Mouse (Mus musculus): ENCODE data around the gene Mpz. TPM values are rescaled to one million over a fixed set of nuclear protein-coding genes. Genes with fewer than 3 reads are reported as not detected.

Mpz gene
- polyA plus RNA-seq, 1 experiment from 2014 or later, result 1.0 TPM

- Histone ChIP-seq H3K36me3 (replicated peaks) (no peaks in the 10 kb centered on the region), H3K27me3 (peaks cover 8% of the 10 kb centered on the region; the same call in 1 of the 2 replicates), H3K4me1 (peaks cover 17% of the 10 kb centered on the region), H3K4me3 (replicated peaks) (no peak overlapping the region), H3K27ac (no peak overlapping the region), H3K9me3 (no peaks in the 10 kb centered on the region), H3K4me2 (no peak overlapping the region), H3K9ac (no peak overlapping the region)
- no peak for ATAC-seq (ENCODE audit: low FRiP score)
- 83% methylated on average over 4 of the region's 4 CpGs for WGBS
Observed at GRCm38 (mm10) chr1:171112986-171113385, 37.5 kb upstream of the Mpz start.

- peak; percentile 18; the same call in 1 of the 2 replicates for ATAC-seq (ENCODE audit: low FRiP score)
- 0 out of 2 replicates have a peak within 1 kb of the TSS, but pooled peaks have one; percentile 56 for H3K27ac ChIP-seq
- H3K36me3 ChIP-seq (replicated peaks), result no peaks in the 10 kb centered on the region
- H3K9me3 ChIP-seq, result no peaks in the 10 kb centered on the region
- H3K4me1 ChIP-seq, result peaks cover 17% of the 10 kb centered on the region
- H3K9ac ChIP-seq, result peak within 1 kb of the TSS; percentile 66
- H3K27me3 ChIP-seq, result peaks cover 7% of the 10 kb centered on the region; the same call in 1 of the 2 replicates
- peak within 1 kb of the TSS; percentile 72 for H3K4me2 ChIP-seq
- WGBS, result 1% methylated on average over 24 of the region's 24 CpGs
- H3K4me3 ChIP-seq (replicated peaks), result peak within 1 kb of the TSS; percentile 52
Observed at GRCm38 (mm10) chr1:171113873-171114299, 36.6 kb upstream of the Mpz start, which contains the start of gene Cfap126. Gene Cfap126, plus strand, starts transcription at chr1:171113918.

GRCm38 (mm10) chr1:171116280-171116679, 34.2 kb upstream of the Mpz start:
- H3K9me3 ChIP-seq, result no peaks in the 10 kb centered on the region
- H3K4me3 ChIP-seq (replicated peaks), result no peak overlapping the region
- no peak overlapping the region for H3K9ac ChIP-seq
- H3K4me2 ChIP-seq, result no peak overlapping the region
- no peaks in the 10 kb centered on the region for H3K36me3 ChIP-seq (replicated peaks)
- 0 out of 2 replicates have a peak, but pooled peaks cover 2% of the 10 kb centered on the region for H3K27me3 ChIP-seq
- H3K27ac ChIP-seq, result no peak overlapping the region
- no peak for ATAC-seq (ENCODE audit: low FRiP score)
- peaks cover 11% of the 10 kb centered on the region for H3K4me1 ChIP-seq
- 79% methylated on average over 4 of the region's 4 CpGs for WGBS

- Histone ChIP-seq H3K27me3 (0 out of 2 replicates have a peak, but pooled peaks cover 2% of the 10 kb centered on the region), H3K4me3 (replicated peaks) (no peak overlapping the region), H3K9ac (no peak overlapping the region), H3K36me3 (replicated peaks) (no peaks in the 10 kb centered on the region), H3K27ac (no peak overlapping the region), H3K4me2 (no peak overlapping the region), H3K9me3 (no peaks in the 10 kb centered on the region), H3K4me1 (peaks cover 6% of the 10 kb centered on the region)
- 14% methylated on average over 4 of the region's 4 CpGs for WGBS
- peak; percentile 51; the same call in 1 of the 2 replicates for ATAC-seq (ENCODE audit: low FRiP score)
Observed at GRCm38 (mm10) chr1:171118269-171118684, 32.2 kb upstream of the Mpz start.

DNA sequence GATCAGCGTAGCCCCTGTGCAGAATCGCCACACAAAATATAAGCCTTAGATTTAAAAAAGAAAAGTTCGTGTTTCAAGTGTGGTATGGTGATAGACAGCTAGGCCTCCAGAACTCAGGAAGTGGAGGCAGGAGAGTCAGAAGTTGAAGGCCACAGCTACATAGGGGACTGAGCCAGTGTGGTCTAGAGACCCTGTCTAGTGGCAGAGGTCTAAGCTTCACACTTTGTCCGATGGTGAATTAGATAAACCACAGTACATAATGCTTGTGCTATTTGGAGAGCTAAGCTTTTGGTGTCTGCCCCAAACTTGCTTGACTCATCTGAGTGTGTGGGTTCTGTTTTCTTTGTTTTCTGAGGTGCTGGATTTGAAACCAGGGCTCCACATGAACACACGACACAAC, 31.5 kb upstream of the Mpz start:
- 88% methylated on average over 5 of the region's 5 CpGs for WGBS
- Histone ChIP-seq H3K4me3 (replicated peaks) (no peak overlapping the region), H3K27ac (no peak overlapping the region), H3K4me2 (no peak overlapping the region), H3K36me3 (replicated peaks) (no peaks in the 10 kb centered on the region), H3K4me1 (no peaks in the 10 kb centered on the region), H3K27me3 (0 out of 2 replicates have a peak, but pooled peaks cover 2% of the 10 kb centered on the region), H3K9ac (no peak overlapping the region), H3K9me3 (no peaks in the 10 kb centered on the region)
- no peak for ATAC-seq (ENCODE audit: low FRiP score)

DNA sequence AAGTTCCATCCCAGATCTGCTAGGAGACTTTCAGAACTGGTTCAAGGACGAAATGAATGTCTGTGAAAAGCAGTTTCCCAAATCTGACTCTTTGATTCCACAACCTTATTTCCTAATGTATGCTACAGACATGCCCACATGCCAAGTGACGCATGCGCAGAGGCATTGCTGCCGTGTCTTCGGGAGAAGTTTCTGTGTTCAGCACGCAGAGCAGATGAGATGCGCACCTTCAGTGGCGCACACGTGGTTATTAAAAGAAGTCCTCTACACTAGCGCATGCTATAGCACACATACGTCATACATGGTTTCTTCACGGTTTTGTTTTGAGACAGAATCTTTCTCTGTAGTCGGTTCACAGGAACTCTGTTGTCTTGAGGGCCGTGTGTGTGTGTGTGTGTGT, 31.1 kb upstream of the Mpz start:
- Histone ChIP-seq H3K4me3 (replicated peaks) (no peak overlapping the region), H3K4me1 (no peaks in the 10 kb centered on the region), H3K27ac (no peak overlapping the region), H3K9me3 (no peaks in the 10 kb centered on the region), H3K36me3 (replicated peaks) (no peaks in the 10 kb centered on the region), H3K4me2 (no peak overlapping the region), H3K9ac (no peak overlapping the region; the same call in 1 of the 2 replicates), H3K27me3 (0 out of 2 replicates have a peak, but pooled peaks cover 2% of the 10 kb centered on the region)
- 86% methylated on average over 14 of the region's 14 CpGs for WGBS
- ATAC-seq (ENCODE audit: low FRiP score), result no peak

GRCm38 (mm10) chr1:171120893-171121292, 29.6 kb upstream of the Mpz start:
- Histone ChIP-seq H3K36me3 (replicated peaks) (no peaks in the 10 kb centered on the region), H3K4me2 (no peak overlapping the region), H3K4me1 (no peaks in the 10 kb centered on the region), H3K4me3 (replicated peaks) (no peak overlapping the region), H3K9me3 (no peaks in the 10 kb centered on the region), H3K27ac (no peak overlapping the region), H3K9ac (no peak overlapping the region), H3K27me3 (0 out of 2 replicates have a peak, but pooled peaks cover 2% of the 10 kb centered on the region)
- no peak for ATAC-seq (ENCODE audit: low FRiP score)
- WGBS, result 65% methylated on average over 3 of the region's 3 CpGs

GRCm38 (mm10) chr1:171121839-171122238, 28.7 kb upstream of the Mpz start:
- H3K36me3 ChIP-seq (replicated peaks), result peaks cover 4% of the 10 kb centered on the region; the same call in 1 of the 2 replicates
- no peaks in the 10 kb centered on the region for H3K9me3 ChIP-seq
- H3K27me3 ChIP-seq, result no peaks in the 10 kb centered on the region
- no peak overlapping the region for H3K4me2 ChIP-seq
- H3K27ac ChIP-seq, result no peak overlapping the region
- H3K4me1 ChIP-seq, result no peaks in the 10 kb centered on the region
- H3K4me3 ChIP-seq (replicated peaks), result no peak overlapping the region
- ATAC-seq (ENCODE audit: low FRiP score), result no peak
- 52% methylated on average over 5 of the region's 5 CpGs for WGBS
- no peak overlapping the region for H3K9ac ChIP-seq

GRCm38 (mm10) chr1:171122932-171123331, 27.6 kb upstream of the Mpz start:
- Histone ChIP-seq H3K4me2 (no peak overlapping the region), H3K4me1 (no peaks in the 10 kb centered on the region), H3K27ac (no peak overlapping the region), H3K9ac (no peak overlapping the region), H3K36me3 (replicated peaks) (peaks cover 11% of the 10 kb centered on the region; the same call in 1 of the 2 replicates), H3K27me3 (no peaks in the 10 kb centered on the region), H3K9me3 (no peaks in the 10 kb centered on the region), H3K4me3 (replicated peaks) (no peak overlapping the region)
- no peak for ATAC-seq (ENCODE audit: low FRiP score)
- 41% methylated on average over 7 of the region's 7 CpGs for WGBS

DNA sequence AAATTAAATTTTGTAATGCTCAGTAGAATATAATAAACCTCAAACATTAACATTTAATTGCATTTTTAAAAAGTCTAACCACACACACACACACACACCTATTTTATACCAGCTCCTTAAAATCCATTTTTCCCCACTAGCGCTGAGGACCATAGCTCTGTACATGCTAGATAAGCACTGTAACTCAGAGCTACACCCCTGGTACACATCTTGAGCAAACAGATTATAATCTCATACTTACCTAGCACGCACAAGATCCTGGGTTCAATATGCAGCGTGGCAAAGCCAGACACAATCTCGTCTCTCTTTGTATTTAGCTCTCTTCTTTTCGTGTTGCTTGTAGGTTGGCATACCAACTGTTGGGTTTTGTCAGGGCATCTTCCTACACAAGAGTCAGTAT, 26.1 kb upstream of the Mpz start:
- ATAC-seq (ENCODE audit: low FRiP score), result no peak
- no peak overlapping the region for H3K4me3 ChIP-seq (replicated peaks)
- 89% methylated on average over 5 of the region's 5 CpGs for WGBS

DNA sequence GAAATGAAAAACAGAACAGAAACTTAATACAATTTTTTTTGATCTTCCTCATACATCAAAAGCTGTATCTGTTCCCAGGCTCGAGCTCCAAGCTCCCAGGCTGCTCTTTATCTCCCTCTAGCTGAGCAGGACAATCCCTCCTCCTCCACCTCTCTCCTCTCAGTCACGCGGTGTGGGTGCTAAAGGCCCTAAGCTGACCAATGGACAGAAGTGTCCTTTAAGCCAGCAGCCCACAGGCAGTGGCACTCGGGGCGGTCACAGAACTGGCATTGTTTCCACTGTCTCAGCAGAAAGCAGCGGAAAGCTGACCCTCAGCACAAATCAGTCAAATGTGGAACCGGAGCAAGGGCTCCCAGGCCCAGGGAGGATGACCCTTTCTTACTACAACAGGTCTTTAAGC, 21.3 kb upstream of the Mpz start:
- H3K4me3 ChIP-seq (replicated peaks), result no peak overlapping the region
- H3K27ac ChIP-seq, result no peak overlapping the region
- no peak overlapping the region for H3K4me2 ChIP-seq
- no peak overlapping the region for H3K9ac ChIP-seq
- H3K36me3 ChIP-seq (replicated peaks), result peaks cover 64% of the 10 kb centered on the region
- WGBS, result 53% methylated on average over 7 of the region's 7 CpGs
- H3K9me3 ChIP-seq, result no peaks in the 10 kb centered on the region
- H3K4me1 ChIP-seq, result no peaks in the 10 kb centered on the region
- no peaks in the 10 kb centered on the region for H3K27me3 ChIP-seq
- no peak for ATAC-seq (ENCODE audit: low FRiP score)

More for the DNA sequence above, 26.1 kb upstream of the Mpz start:
- Histone ChIP-seq H3K9me3 (no peaks in the 10 kb centered on the region), H3K4me1 (no peaks in the 10 kb centered on the region), H3K9ac (no peak overlapping the region), H3K27ac (no peak overlapping the region), H3K4me2 (no peak overlapping the region), H3K36me3 (replicated peaks) (peaks cover 24% of the 10 kb centered on the region), H3K27me3 (no peaks in the 10 kb centered on the region)

DNA sequence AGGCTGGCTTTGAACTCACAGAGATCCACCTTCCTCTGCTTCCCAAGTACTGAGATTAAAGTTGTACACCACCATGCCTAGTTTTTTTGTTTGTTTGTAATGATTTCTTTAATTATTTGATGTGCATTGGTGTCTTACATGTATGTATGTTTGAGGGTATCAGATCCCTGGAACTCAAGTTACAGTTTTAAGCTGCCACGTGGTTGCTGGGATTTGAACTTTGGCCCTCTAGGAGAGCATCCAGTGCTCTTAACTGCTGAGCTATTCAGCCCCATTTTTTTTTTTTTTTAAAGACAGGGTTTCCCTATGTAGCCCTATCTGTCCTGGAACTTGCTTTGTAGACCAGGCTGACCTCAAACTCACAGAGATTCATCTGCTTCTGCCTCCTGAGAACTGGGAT, 19.5 kb upstream of the Mpz start:
- Histone ChIP-seq H3K4me1 (no peaks in the 10 kb centered on the region), H3K9me3 (no peaks in the 10 kb centered on the region), H3K27ac (no peak overlapping the region), H3K36me3 (replicated peaks) (peaks cover 82% of the 10 kb centered on the region), H3K4me3 (replicated peaks) (no peak overlapping the region), H3K27me3 (no peaks in the 10 kb centered on the region), H3K9ac (no peak overlapping the region), H3K4me2 (no peak overlapping the region)
- 87% methylated on average over 1 of the region's 1 CpGs for WGBS
- ATAC-seq (ENCODE audit: low FRiP score), result no peak

- WGBS, result 100% methylated on average over 2 of the region's 2 CpGs
- no peak overlapping the region for H3K4me2 ChIP-seq
Observed at GRCm38 (mm10) chr1:171135600-171135999, 14.9 kb upstream of the Mpz start.

More at GRCm38 (mm10) chr1:171135600-171135999, 14.9 kb upstream of the Mpz start:
- no peak overlapping the region for H3K4me3 ChIP-seq (replicated peaks)
- no peak for ATAC-seq (ENCODE audit: low FRiP score)
- peaks cover 72% of the 10 kb centered on the region for H3K36me3 ChIP-seq (replicated peaks)
- no peak overlapping the region for H3K9ac ChIP-seq
- no peak overlapping the region for H3K27ac ChIP-seq
- no peaks in the 10 kb centered on the region for H3K27me3 ChIP-seq
- H3K4me1 ChIP-seq, result no peaks in the 10 kb centered on the region
- no peaks in the 10 kb centered on the region for H3K9me3 ChIP-seq

All from forebrain, embryonic 12.5 days (tissue).